Mouse (Mus musculus) frontal cortex, adult 2 months (tissue): Measurements from ENCODE around the gene Zfp553. TPM values are rescaled to one million over a fixed set of nuclear protein-coding genes. Genes with fewer than 3 reads are reported as not detected.

Experiments
- DNase-seq, 2 experiments: peaks; one replicate each; pipeline ENCODE4 v3.0.0; 2022; ENCODE audit warnings: low spot score in 1 of 2; ENCODE audit errors: extremely low spot score in 1 of 2
- polyA plus RNA-seq: library from polyadenylated mRNA; depleted of rRNA; stranded (reverse); fragments of >200 nt; gene quantifications from 2 replicates; pipeline ENCODE4 v1.2.3, GENCODE M21; 2012; rRNA removed

The Zfp553 gene
- polyA plus RNA-seq: 13.5 and 13.8 TPM in 2 replicates

DNA sequence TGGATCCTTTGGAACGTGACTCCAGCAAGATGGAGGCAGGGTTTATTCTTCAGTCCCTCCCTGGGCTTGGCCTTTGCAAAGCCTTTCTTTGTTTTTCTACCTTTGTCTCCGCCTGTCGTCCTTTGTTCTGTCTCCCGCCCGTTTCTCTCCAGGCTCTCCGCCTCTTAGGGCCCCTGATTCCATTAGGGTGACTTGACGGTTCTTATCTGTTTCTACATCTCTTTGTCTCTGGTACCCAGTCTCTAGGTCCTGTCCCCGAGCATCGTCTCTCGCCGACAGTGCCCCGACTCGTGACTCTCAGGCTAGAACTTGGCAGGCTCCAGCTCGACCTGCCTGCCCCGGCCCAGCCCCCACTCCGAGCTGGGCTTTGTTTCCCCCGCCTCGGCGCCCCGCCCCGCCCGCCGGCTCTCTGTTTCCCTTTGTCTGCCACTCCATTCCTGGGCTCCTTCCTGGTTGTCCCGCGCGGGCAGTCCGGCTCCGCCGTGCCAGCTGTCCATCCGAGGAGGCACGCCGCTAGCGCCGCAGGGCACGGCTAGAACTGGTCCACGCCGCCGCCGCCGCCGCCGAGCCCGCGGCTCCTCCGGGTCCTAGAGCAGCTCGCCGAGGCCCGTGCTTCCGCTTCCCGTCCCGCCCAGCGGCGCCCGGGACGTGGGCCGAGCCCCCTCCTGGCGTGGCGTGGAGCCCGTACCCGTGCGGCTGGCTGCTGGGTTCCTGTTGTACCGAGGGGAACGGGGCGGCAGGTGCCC lies at the start of gene Zfp553, which contains the start of gene Sept1:
Gene Zfp553, plus strand, starts transcription at position 440 of the 746 bp plus-strand sequence.
Gene Sept1, minus strand, starts transcription at position 509 of the 746 bp plus-strand sequence.
- DNase-seq: peak in 1 of 2 experiments; percentile 77

DNA sequence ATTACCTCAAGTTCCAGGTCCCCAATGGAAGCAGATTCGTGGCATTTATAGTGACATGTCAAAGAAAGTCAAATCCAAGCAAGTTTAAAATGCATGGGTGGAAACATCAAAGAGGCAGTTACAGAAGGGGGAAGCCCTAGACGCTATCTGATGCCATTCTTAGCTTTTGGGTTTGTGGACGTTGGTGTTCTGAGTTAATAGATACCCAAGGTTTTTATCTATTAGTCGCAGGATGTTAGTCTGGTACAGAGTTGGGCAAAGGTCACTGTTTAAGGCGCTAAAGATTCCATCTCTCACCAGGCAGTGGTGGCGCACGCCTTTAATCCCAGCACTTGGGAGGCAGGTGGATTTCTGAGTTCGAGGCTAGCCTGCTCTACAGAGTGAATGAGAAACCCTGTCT lies 49.5 kb upstream of the Zfp553 start:
- no peak for DNase-seq

DNA sequence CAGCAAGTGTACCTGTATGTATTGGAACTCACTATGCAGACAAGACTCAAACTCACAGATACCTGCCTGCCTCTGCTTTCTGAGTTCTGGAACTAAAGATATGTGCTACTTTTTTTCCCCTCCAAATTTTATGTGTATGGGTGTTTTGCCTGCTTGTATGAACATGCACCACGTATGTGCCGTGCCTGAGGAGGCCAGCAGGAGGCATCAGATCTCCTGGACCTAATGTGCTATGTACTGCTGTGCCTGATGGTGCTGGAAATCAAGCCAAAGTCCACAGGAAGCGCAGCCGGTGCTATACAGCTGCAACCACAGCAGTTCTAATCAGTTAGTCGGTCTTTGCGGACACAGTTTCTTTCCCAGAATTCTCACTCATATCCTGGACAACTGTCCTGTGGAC lies 49.0 kb upstream of the Zfp553 start:
- no peak for DNase-seq

- DNase-seq: no peak
Measured at GRCm38 (mm10) chr7:127184720-127185119, 48.1 kb upstream of the Zfp553 start.

GRCm38 (mm10) chr7:127185601-127186000 lies 47.3 kb upstream of the Zfp553 start:
- no peak for DNase-seq

DNA sequence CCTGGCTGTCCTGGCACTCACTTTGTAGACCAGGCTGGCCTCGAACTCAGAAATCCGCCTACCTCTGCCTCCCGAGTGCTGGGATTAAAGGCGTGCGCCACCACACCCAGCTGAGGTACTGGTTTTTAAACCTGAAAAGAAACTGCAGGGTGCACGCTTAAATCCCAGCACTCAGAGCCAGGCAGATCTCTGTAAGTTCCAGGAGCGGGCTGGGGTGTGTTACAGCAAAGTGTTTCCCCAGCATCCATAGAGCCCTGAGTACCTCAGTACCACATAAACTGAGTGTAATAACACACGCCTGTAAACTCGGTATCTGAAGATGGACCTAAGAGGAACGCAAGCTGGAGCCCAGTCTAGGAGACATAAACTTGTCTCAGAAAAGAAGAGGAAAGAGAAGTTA lies 45.5 kb upstream of the Zfp553 start:
- DNase-seq: no peak

- no peak for DNase-seq
Measured at GRCm38 (mm10) chr7:127188305-127189276, 44.3 kb upstream of the Zfp553 start.

- no peak for DNase-seq
Measured at GRCm38 (mm10) chr7:127190672-127191071, 42.2 kb upstream of the Zfp553 start.

DNA sequence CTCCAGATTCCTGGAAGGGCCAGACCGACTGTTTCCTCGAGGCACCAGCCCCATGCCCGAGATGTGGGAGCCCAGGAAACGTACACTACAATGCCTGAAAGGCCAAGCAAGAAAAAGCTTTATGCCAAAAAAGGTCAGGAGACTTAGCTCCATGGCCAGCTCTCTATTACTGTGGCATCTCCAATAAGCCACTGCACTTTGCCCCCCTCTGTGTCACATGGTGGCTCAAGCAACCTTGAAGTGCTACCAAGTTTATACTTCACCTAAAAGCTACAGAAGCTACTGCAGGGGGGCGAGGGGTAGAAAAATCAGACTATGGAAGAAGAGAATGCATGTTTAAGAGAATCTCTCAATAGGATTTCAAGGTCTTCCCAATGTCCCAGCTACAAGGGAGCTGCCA lies 39.9 kb upstream of the Zfp553 start:
- no peak for DNase-seq

GRCm38 (mm10) chr7:127194011-127194632 lies 38.7 kb upstream of the Zfp553 start:
- DNase-seq: no peak

GRCm38 (mm10) chr7:127194633-127195029 lies 38.2 kb upstream of the Zfp553 start:
- DNase-seq: no peak

DNA sequence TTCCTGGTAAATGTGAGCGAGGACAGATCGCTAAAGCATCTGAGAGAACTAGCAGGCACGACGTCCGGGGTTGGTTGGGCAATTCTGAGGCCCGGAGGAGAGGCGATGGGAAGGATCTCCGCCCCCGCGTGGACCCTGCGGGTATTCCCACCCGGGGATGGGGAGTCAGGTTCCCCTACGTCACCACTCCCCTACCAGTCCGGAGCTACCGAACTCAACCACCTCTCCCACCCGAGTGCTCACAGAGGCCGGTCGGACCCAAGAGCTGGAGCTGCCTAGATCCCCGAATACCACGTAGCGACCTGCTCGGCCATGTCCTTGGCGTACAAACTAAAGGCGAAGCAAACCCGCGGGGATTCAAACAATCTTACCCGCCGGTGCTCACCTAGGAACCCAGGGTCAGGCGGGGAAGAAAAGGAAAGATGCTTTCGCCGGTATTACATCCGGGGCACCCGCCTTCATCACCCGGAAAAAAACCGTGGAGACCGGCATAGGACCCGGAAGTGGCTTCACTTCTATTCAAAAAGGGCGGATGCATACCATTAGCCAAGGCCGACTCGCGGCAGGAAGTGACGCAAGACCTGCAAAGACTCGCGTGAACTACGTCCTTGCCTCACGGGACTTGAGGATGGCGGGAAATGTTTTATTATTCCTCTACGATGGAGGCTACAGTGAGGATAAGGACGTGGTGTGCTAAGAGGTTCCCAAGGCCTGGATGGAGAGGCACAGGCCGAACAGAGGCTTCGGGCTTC lies 37.1 kb upstream of the Zfp553 start, which contains the start of gene Cd2bp2:
Gene Cd2bp2, minus strand, starts transcription at position 507 of the 752 bp plus-strand sequence.
- DNase-seq: peak; percentile 98

DNA sequence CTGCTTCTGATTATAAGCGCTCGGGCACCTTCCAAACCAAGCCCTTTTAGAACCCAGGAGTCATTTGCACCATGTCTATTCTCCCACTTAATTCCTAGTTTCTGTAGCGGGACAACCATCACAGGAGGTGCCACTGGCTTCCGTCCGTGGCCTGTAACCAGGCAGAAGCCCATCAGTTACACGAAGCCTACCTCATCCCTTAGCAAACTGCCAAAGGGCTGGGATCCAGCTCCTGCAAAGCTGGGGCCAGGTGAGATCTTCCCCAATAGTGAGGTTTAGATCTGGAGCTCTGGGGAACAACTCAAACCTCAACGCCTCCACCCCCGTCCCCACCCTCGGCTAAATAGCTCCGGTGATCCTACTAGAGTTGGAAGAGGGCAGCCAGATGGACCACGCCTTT lies 36.4 kb upstream of the Zfp553 start:
- no peak for DNase-seq

- no peak for DNase-seq
Measured at GRCm38 (mm10) chr7:127206606-127207005, 26.3 kb upstream of the Zfp553 start.

- DNase-seq: no peak
Measured at GRCm38 (mm10) chr7:127207374-127208294, 25.2 kb upstream of the Zfp553 start.

DNA sequence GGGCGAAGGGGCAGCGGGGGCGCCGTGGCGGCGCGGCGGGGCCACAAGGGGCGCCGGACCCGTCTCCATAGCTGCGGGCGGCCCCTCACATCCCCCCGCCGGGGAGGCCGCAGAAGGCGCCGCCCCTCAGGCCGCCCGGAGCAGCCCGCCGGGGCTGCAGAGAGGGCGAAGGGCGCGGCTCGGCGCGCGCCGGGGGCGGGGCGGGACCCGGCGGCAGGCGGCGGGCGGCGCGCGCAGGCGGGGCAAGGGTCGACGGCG lies 24.6 kb upstream of the Zfp553 start, which contains the start of gene Tbc1d10b:
Gene Tbc1d10b, minus strand, starts transcription at position 174 of the 258 bp plus-strand sequence.
- DNase-seq: no peak

DNA sequence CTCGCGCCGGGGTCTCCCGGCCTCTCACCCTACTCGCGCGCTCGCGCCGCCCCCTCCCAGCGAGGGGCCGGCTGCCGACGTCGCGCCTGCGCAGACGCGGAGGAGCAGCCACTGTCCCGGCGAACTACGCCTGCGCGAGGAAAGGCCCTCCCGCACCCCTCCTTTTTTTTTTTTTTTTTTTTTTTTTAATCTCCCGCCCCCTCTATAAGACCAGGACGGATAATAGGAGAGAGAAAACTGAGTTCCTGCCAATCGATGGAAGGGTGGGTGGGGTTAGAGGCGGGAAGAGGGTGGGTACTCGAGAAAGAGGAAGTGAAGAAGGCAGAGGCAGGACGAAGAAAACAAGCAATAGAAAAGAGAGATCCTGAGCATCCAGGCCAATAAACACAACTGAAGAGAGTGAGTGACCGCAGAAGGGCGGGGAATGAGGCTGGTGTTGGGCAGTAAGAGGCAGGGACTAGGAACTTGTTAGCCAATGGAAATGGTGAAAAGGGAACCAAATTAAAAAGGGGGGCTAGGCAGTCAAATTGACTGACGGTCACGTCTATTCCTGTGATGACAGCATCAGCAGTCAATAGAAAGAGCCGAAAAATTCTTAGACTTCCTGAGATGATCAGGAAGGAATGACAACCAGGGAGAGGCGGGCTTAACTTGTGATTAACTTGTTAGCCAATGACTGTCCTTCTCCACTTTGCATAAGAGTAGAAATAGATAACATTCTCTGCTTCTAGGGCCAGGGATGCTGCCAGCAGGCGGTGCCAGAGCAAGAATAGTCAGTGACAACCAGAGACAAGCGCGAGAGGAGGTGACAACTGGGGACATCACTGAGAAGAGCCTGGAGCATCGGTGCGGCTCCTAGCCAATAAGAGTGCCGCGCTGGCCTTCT lies 24.1 kb upstream of the Zfp553 start, which contains the start of gene Mylpf:
Gene Mylpf, plus strand, starts transcription at position 338 of the 886 bp plus-strand sequence.
- DNase-seq: peak; percentile 96 to 98

- DNase-seq: no peak
Measured at GRCm38 (mm10) chr7:127209851-127210250, 23.0 kb upstream of the Zfp553 start.
